Mouse (Mus musculus) heart, postnatal 25 days (tissue): ENCODE data around the gene Ndufs1. TPM values are rescaled to one million over a fixed set of nuclear protein-coding genes. Genes with fewer than 3 reads are reported as not detected.

ENCODE experiments used
- microRNA-seq: library from miRNA; unstranded; fragments of <30 nt; microRNA quantifications from one replicate; pipeline ENCODE4 v1.2.0, GENCODE M21; 2022
- total RNA-seq, 2 experiments: library from RNA; stranded (reverse); gene quantifications; 2 replicates each; pipeline ENCODE4 v1.2.3; 2021

Ndufs1 gene
- total RNA-seq, 2 experiments from 2014 or later, result 830 to 856 TPM

Small RNAs within 50 kb of the gene (microRNA-seq; reads per million reads assigned to microRNA genes)
- gene Gm24557, result not detected
- not detected for gene Gm27512

Other genes with a start within 250 kb of the Ndufs1 start
- gene Ino80d, start 62.2 kb downstream of the Ndufs1 start, total RNA-seq, result 10 to 100 TPM; 18.1 to 21.0 TPM
- gene Eef1b2, start within 50 bp of the Ndufs1 start, total RNA-seq, result 100 to 1,000 TPM; 356 to 385 TPM
- under 1 TPM; 0.31 to 0.49 TPM for gene Gpr1, start 37.7 kb upstream of the Ndufs1 start, total RNA-seq
- gene Zdbf2, start 96.4 kb upstream of the Ndufs1 start, total RNA-seq, result under 1 TPM; 0.39 to 0.49 TPM